Mouse (Mus musculus): ENCODE data around the gene Tcap. TPM values are rescaled to one million over a fixed set of nuclear protein-coding genes. Genes with fewer than 3 reads are reported as not detected.

The Tcap gene
- total RNA-seq, 1 experiment from 2014 or later = not detected

DNA sequence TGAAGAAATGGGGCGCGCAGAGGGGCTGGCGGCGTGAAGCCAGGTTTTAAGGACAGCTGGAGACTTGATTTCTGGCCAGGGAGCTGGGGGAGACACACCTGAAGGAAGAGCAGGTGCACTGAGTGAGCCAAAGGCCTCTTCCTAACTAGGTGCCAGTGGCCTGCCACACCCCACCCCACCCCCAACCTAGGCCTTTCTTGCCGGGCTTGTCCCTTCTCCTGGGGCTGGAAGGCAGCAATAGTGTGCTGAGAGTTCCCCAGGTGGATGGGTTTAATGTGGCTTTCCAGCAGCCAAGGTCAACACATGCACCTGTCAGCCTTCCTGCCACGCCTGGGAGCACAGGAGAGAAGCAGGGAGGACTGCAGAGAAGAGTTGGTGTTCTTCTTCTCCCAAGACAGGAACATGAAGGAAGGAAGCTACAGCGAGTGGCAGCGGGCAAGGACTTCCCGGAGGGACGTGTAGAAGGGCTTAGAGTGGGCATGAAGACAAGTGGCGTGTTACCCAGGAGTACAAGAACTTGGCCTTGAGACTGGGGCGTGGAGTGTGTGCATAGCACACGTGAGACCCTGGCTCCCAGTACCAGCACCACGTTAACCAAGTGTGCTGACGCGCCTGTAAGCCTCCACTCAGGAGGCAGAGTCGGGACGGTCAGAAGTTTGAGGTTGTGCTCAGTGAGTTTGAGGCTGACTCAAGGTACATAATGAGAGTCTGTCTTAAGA lies 31.2 kb upstream of the Tcap start:
- no peak for ATAC-seq (replicated peaks in 1 of 2; ENCODE audit: insufficient read depth in 1 of 2, low FRiP score in 2 of 2, low TSS enrichment in 1 of 2, low read depth in 1 of 2, poor library complexity in 2 of 2, severe bottlenecking in 2 of 2)

DNA sequence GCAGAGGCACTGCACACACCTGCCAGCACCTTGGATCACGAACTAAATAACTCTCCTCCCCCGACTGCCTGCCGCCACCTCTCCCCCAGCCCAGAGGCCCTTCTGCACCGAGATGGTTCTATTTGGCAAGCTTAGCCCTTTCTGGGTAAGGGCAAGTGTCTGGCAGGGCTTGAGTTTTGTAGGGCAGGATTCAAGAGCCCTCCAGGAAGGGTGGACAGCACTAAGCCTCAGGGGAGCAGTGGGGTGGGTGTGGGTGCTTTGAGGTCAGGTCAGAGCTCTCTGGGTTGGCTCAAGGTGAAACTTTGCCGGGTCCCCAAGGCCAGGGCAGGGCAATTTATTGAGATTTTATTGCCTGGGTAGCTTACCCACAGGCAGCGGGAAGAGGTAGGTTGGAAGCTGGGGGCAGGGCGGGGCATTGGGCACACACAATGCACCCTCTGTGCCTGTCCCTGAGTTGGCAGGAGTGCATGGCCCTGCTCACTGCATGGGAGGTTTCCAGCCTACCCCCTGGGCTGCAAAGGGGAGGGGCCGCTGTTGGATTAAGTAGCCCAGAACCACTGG lies 29.9 kb upstream of the Tcap start:
- no peak for ATAC-seq (replicated peaks in 1 of 2; ENCODE audit: insufficient read depth in 1 of 2, low FRiP score in 2 of 2, low TSS enrichment in 1 of 2, low read depth in 1 of 2, poor library complexity in 2 of 2, severe bottlenecking in 2 of 2)

DNA sequence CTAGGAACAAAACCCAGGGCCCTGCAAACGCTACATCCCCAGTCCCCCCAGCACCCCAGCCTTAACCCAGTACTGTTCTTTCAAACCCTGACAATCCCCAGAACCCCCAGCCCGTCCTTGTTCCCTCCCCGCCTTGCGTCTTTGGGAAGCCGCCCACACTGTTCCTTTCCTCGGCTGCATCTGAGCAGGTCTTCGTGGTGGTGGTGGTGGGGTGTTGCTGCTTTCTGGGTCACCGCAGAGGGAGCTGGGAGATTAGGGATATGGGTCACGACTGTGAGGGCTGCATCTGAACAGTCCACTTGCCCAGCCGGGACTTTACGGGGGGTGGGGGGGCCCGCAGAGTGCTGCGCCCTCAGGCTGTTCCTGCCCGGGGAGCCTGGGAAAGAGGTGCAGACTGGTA lies 29.2 kb upstream of the Tcap start:
- no peak for ATAC-seq (replicated peaks in 1 of 2; ENCODE audit: insufficient read depth in 1 of 2, low FRiP score in 2 of 2, low TSS enrichment in 1 of 2, low read depth in 1 of 2, poor library complexity in 2 of 2, severe bottlenecking in 2 of 2)

DNA sequence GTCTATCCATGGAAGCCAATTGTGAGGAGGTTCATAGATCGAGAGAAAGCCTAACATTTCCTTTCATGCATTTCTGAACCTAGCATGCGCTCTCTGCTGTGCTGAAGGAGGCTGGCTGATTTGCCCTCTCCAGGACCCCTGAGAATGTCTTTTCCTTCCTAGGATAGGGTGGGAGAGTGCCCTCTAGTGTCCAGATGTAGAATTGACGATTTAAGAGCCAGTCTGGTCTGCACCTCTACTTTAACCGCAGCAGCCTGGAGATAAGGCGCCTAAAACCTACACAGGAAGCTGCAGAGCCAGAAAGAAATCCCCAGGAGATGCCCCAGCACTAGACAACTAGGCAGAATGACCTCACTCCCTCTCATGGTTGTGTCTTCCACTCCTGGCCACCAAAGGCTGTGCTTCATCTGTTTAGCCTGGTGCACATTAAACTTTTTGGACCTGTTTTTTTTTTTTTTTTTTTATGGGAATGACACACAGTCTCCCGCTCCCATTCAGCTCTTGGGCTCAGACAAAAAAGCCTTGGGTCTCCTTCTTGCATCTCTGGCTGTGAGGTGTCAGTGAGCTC lies 27.8 kb upstream of the Tcap start:
- peak; percentile 42 to 55 for ATAC-seq (replicated peaks in 1 of 2; ENCODE audit: insufficient read depth in 1 of 2, low FRiP score in 2 of 2, low TSS enrichment in 1 of 2, low read depth in 1 of 2, poor library complexity in 2 of 2, severe bottlenecking in 2 of 2)

DNA sequence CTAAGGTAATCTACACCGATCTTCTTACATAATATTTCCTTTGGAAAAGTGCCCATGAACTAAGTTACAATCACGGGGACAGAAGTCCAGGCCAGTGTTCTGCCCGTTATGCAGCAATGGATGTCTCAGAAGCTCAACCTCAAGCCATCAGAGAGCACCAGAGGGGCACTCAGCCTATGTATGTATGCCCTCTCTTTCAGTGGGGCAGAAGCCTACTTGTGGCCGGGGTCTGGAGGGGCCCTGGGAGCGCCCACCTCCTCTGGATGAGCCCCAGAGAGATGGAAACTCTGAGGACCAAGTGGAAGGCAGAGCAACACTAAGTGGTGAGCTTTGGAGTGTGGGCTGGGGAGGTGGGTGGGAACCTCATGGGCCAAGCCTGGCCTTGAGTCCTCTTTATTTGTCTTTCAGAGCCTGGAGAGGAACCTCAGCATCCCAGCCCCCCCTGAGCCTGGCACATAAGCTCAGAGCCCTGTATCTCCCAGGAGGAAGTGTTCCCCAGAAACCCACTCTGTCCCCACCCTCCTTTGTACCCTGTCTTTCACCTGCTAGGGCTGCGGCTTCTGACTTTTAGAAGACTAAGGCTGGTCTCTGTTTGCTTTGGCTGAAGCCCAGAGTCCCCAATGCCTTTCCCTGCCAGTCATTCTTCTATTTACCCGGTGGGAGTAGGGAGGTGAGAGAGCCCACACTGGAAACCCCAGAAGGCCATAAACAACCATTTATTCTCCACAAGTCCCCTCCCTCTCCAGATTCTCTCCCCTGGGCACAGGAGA lies 26.8 kb upstream of the Tcap start:
- no peak for ATAC-seq (replicated peaks in 1 of 2; ENCODE audit: insufficient read depth in 1 of 2, low FRiP score in 2 of 2, low TSS enrichment in 1 of 2, low read depth in 1 of 2, poor library complexity in 2 of 2, severe bottlenecking in 2 of 2)

DNA sequence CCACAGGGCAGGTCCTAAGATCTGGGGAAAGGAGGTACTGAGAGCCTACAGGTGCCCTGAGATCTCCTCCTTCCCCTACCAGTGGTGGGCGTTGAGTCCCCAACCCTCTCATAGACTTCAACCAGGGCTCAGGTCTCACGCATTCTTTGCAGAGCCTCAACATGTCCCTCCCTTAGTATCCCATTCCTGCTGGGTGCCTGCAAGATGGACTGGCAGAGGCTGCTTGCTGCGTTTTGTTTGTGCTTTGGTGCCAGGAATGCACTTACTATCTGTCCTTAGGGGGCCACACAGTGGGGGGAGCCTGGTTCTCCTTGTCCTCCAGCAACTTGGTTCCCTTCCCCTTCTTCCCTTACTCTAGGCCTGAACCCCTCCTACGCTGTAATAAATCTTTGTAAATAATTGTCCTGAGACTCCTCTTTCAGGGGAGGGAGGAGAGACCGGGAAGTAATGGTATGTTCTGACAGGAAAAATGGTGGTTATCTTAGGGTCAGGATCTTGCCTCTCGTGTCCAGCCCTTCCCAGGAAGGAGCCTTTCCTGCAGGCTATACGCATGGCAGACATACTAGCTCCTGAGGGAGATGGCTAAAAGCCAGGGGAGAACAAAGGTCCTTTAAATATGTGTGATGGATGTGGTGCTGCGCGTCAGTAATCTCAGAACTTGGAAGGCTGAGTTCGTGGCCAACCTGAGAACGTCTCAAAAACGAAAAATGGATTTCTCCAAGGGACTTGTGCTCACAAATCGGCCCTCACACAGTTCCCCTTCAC lies 26.0 kb upstream of the Tcap start:
- peak in 1 of 2 experiments; percentile 1; a peak in 1 of 4 replicates for ATAC-seq (replicated peaks in 1 of 2; ENCODE audit: insufficient read depth in 1 of 2, low FRiP score in 2 of 2, low TSS enrichment in 1 of 2, low read depth in 1 of 2, poor library complexity in 2 of 2, severe bottlenecking in 2 of 2)

DNA sequence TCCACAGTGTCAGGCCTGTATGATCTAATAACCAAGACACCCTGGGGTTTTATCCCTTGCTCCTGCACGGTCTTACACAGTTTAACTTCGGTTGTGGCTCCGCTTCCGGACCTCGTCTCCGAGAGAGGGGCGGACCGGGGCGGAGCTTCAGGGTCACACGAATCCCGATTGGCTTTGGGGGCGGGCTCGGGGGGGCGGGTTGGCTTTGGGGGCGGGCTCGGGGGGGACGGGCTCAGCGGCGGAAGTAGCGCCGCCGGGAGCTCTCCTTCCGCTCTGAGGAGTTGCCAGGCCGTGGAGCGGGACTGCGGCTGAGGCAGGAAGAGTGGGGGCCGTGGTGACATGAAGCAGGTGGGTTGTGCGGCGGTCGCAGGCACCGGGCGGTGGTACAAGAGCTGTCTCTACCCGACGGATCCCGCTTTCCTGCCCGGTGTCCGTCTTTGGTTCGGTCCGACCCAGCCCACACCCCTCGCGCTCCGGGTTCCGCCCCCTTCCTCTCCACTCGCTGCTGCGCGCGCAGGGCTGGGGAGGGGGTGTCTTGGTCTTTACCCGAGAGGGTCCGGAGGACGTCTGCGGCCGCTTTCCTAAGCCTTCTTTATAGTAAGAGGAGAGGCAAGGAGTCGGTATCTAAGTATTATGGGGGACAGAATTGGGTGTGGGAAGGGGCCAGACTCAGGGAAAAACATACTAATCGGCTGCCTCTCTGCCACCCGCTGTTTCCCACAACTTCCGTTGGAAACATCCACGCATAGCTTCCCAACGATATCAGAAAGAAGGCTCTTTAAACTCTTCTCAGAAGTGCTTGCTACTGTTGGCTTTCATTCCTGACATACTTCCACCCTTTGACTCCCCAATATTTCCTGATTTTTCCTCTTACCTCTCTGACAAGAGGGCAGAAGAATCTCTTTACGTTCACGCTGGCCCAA lies 25.2 kb upstream of the Tcap start, which contains the start of gene Stard3:
TSS of gene Stard3 (plus strand) at position 208 of the 923 bp plus-strand sequence.
- ATAC-seq (replicated peaks in 1 of 2; ENCODE audit: insufficient read depth in 1 of 2, low FRiP score in 2 of 2, low TSS enrichment in 1 of 2, low read depth in 1 of 2, poor library complexity in 2 of 2, severe bottlenecking in 2 of 2) = peak; percentile 68 to 71

DNA sequence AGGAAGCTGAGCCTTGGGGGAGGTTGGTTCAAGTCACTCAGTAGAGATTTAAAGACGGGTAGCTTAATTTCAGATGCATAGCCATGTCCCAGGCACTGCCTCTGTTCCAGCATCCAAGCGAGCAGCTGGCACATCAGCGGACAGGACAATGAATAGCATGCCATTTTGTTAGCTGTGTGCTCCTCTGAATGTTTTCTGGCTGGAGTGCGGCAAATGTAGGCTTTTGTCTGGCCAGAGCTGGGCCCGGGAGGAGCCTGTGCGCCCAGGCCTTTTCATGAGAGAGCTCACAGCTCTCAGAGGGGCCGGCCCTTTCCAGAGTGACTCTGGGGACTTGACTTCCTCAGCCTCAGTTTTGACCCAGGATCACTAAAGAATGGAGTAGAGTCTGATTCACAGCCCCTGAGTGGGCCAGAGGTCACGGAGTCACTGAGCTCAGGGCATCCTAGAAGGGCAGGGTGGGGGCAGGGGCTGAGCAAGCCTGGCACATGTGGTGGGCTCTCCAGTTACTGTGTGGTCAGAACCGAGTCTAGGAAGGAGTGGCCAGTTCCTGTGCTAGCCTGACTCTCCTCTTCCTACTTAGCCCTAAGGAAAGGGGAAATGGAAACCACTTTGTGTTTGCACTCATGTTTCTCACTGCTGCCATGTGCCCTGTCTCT lies 22.6 kb upstream of the Tcap start:
- ATAC-seq (replicated peaks in 1 of 2; ENCODE audit: insufficient read depth in 1 of 2, low FRiP score in 2 of 2, low TSS enrichment in 1 of 2, low read depth in 1 of 2, poor library complexity in 2 of 2, severe bottlenecking in 2 of 2) = peak in 1 of 2 experiments; percentile 47; a peak in 1 of 4 replicates

DNA sequence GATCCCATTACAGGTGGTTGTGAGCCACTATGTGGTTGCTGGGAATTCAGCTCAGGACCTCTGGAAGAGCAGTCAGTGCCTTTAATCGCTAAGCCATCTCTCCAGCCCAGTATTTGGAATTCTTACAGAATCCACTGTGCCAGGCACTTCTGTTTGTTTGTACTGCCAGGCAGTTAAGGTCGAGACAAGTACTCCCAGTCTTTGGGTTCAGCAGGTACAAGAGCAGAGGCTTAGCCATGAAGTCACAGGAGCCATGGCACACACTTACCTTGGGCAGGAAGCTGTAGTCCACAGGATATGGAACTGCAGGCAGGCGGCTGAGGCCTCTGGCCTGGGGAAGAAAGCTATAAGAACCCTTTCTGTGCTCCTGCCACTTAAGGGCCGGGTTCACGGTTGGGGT lies 19.8 kb upstream of the Tcap start:
- no peak for ATAC-seq (replicated peaks in 1 of 2; ENCODE audit: insufficient read depth in 1 of 2, low FRiP score in 2 of 2, low TSS enrichment in 1 of 2, low read depth in 1 of 2, poor library complexity in 2 of 2, severe bottlenecking in 2 of 2)

DNA sequence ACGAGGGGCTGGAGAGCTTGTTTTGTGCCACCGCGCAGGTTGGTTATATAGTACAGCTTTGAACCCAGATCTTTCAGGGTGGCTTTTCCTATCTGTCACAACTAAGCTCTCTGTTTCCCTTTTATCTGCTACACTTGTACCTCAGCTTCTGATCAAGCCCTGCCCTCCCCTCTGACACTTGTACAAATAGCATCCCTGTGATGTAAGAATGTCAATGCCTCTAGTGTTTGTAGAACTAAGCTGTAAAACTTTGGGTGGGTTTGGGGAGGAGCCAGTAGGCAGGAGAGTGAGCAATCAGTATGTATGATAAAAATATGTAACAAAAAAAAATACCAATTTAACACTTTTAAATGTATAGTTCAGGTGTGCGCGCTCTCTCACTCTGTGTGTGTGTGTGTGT lies 19.2 kb upstream of the Tcap start:
- ATAC-seq (replicated peaks in 1 of 2; ENCODE audit: insufficient read depth in 1 of 2, low FRiP score in 2 of 2, low TSS enrichment in 1 of 2, low read depth in 1 of 2, poor library complexity in 2 of 2, severe bottlenecking in 2 of 2) = no peak

DNA sequence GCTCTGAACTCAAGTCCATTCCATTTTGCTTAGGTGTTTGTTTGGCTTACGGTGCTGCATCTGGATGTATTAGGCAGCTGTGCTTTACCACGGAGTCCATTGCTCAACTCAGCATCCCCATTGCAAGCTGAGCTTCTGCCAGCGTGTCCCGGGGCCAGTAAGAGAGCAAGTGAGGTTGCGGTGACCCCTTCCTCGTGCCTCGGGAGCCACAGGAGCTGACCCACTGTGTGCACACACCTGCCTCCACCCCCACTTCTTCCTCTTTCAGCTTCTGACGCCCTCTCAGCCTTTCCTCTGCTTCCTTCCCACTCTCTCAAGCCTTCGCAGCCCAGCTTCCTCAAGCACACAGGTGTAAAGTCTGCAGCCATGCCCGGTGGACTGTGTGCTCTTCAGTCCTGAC lies 17.3 kb upstream of the Tcap start:
- ATAC-seq (replicated peaks in 1 of 2; ENCODE audit: insufficient read depth in 1 of 2, low FRiP score in 2 of 2, low TSS enrichment in 1 of 2, low read depth in 1 of 2, poor library complexity in 2 of 2, severe bottlenecking in 2 of 2) = peak; percentile 57 to 76; a peak in 3 of 4 replicates

DNA sequence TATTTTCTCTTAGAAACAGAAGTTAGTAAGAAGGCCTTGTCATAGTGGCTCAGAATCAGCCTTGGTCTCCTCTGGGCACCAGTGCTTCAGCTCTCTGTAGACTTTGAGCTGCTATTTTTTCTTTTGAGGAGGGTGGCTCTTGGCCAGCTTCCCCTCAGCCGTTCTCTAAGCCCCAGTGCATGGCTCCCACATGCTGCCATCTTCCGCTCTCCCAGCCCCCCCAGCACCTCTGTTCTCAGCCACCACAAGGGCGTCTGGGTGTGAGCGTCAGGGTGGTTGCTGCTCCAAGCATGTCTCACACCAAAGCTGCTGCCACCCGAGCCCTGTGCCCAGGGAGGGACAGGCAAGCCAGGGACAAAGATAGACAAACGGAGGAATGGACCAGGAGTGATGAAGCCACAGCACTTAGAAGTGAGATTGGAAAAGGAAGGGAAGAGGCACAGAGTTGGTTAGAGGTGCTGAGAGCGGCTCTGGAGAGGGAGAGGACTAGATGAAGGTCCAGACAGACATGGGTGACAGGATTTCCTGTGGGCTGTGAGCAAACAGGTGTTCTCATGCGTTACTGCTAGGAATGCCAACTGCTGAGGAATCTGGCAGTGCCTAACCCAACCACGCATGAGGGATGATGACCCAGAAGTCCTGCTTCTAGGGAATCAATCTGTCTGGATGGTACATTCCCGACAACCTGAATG lies 16.3 kb upstream of the Tcap start:
- peak; percentile 56 to 59; a peak in 3 of 4 replicates for ATAC-seq (replicated peaks in 1 of 2; ENCODE audit: insufficient read depth in 1 of 2, low FRiP score in 2 of 2, low TSS enrichment in 1 of 2, low read depth in 1 of 2, poor library complexity in 2 of 2, severe bottlenecking in 2 of 2)

DNA sequence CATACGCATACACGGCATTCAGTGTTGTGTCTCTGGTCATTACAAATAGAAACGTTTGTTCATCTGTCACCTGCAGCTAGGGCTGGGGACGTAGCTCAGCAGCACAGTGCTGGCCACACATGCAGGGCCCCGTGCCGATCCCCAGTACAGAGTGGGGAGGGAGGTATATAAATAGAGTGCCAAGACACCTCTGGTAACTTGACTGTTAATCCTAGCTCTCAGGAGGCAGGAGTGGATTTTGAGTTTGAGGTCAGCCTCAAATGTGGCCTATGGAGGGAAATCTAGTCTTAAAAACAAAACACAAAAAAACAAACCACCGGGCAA lies 15.8 kb upstream of the Tcap start:
- ATAC-seq (replicated peaks in 1 of 2; ENCODE audit: insufficient read depth in 1 of 2, low FRiP score in 2 of 2, low TSS enrichment in 1 of 2, low read depth in 1 of 2, poor library complexity in 2 of 2, severe bottlenecking in 2 of 2) = no peak

DNA sequence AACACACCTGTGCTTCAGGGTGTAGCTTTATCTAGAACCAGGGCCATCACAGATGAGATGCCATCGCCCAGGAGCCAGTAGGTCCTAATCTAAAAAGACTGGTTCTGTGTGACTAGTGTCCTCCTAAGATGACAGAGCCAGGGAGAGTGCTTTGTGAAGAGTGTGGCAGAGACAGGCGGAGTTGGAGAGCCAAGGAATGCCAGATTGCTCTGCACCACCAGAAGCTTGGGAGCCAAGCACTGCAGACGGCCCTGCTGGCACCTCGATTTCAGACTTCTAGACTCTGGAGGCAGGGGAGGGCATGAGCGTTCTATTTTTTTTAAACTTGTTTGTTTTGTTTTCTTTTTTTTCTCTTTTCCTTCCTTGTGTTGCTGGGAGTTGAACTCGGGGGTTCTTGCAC lies 14.3 kb upstream of the Tcap start:
- no peak for ATAC-seq (replicated peaks in 1 of 2; ENCODE audit: insufficient read depth in 1 of 2, low FRiP score in 2 of 2, low TSS enrichment in 1 of 2, low read depth in 1 of 2, poor library complexity in 2 of 2, severe bottlenecking in 2 of 2)

DNA sequence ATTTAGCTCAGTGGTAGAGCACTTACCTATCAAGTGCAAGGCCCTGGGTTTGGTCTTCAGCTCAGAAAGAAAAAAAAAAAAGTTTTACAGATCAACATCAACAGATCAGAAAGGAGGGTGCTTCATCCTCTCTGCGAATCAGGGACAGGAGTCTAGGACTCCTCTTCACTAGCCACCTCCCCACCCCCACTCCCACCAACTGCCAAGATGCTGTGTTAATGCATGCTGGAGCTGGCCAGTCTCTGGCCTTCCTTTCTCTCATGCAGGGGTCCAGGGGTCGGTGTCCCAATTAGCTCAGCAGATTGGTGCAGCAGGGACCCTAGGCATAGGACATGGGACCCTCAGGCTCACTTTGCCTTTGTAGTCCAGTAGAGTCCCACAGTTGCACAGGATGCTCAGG lies 13.0 kb upstream of the Tcap start:
- no peak for ATAC-seq (replicated peaks in 1 of 2; ENCODE audit: insufficient read depth in 1 of 2, low FRiP score in 2 of 2, low TSS enrichment in 1 of 2, low read depth in 1 of 2, poor library complexity in 2 of 2, severe bottlenecking in 2 of 2)
